Mouse (Mus musculus) testis, adult 2 months (tissue): ENCODE measurements around the gene Gucy1b1. TPM values are rescaled to one million over a fixed set of nuclear protein-coding genes. Genes with fewer than 3 reads are reported as not detected.

Experiments
- H3K27ac ChIP-seq: fragments of 200-500 bp; 2 replicates; pipeline ENCODE4 v1.5.1; 2012; ENCODE audit warnings: low read depth, low read length; ENCODE audit not compliant: control insufficient read depth, insufficient read depth
- H3K27me3 ChIP-seq: fragments of 200-500 bp; 2 replicates; pipeline ENCODE4 v1.6.1; 2012; ENCODE audit warnings: mild to moderate bottlenecking, low read length, moderate library complexity; ENCODE audit not compliant: control insufficient read depth, insufficient read depth
- H3K36me3 ChIP-seq: fragments of 200-500 bp; 2 replicates; pipeline ENCODE4 v1.6.1; 2012; ENCODE audit warnings: mild to moderate bottlenecking, low read length; ENCODE audit not compliant: control insufficient read depth, insufficient read depth
- H3K4me1 ChIP-seq: fragments of 200-500 bp; 2 replicates; pipeline ENCODE4 v1.6.1; 2012; ENCODE audit warnings: low read length; ENCODE audit not compliant: control insufficient read depth, insufficient read depth
- H3K4me3 ChIP-seq: fragments of 200-500 bp; 2 replicates; pipeline ENCODE4 v1.5.1; 2012; ENCODE audit warnings: low read depth, mild to moderate bottlenecking, low read length, moderate library complexity, mixed read lengths; ENCODE audit not compliant: control insufficient read depth
- CTCF ChIP-seq: fragments of 200-500 bp; IDR thresholded peaks from 2 replicates; pipeline ENCODE4 v1.5.1; 2012; ENCODE audit warnings: low read depth, mild to moderate bottlenecking, inconsistent platforms, low read length, moderate library complexity; ENCODE audit not compliant: control insufficient read depth, insufficient read depth, insufficient replicate concordance
- POLR2A ChIP-seq: fragments of 200-500 bp; IDR thresholded peaks from 2 replicates; pipeline ENCODE4 v1.6.1; 2012; ENCODE audit warnings: low read depth, mild to moderate bottlenecking, inconsistent platforms, low read length, moderate library complexity; ENCODE audit not compliant: control insufficient read depth
- polyA plus RNA-seq: library from polyadenylated mRNA; depleted of rRNA; stranded (reverse); fragments of >200 nt; gene quantifications from 2 replicates; pipeline ENCODE4 v1.2.3, GENCODE M21; 2012

Gene Gucy1b1
- polyA plus RNA-seq, 1 experiment = 0.61 TPM

GRCm38 (mm10) chr3:82007002-82007401 lies 67.5 kb downstream of the Gucy1b1 start:
- Histone ChIP-seq H3K36me3 (no peaks in the 10 kb centered on the region), H3K27ac (no peak overlapping the region), H3K4me3 (no peak overlapping the region), H3K4me1 (no peaks in the 10 kb centered on the region), H3K27me3 (no peaks in the 10 kb centered on the region)
- TF ChIP-seq POLR2A = no peak
- TF ChIP-seq CTCF = no peak

DNA sequence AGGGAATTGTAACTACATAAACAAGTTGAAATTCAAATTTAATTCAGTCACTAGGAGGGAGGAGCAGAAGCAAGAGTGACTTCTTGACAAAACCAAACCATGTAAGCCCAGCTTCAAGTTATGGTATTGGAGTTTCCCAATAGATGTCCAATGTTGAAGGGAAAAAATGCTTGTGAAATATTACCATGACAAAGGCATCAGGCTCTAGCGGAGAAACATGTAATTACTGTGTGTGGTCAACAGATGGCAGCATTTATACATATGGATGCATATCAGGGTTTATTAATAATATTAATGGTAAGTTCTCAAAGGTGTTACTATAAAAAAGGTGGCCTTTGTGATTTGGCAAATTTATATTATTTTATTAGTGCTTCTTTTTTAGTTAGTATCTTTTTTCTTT lies 78.5 kb downstream of the Gucy1b1 start:
- no peaks in the 10 kb centered on the region for H3K36me3 ChIP-seq
- no peaks in the 10 kb centered on the region for H3K27me3 ChIP-seq
- H3K4me3 ChIP-seq = no peak overlapping the region
- TF ChIP-seq POLR2A = no peak
- peak; percentile 29; the same call in 1 of the 2 replicates for TF ChIP-seq CTCF
- no peaks in the 10 kb centered on the region for H3K4me1 ChIP-seq
- H3K27ac ChIP-seq = no peak overlapping the region

GRCm38 (mm10) chr3:81995371-81995770 lies 79.1 kb downstream of the Gucy1b1 start:
- Histone ChIP-seq H3K27ac (no peak overlapping the region), H3K4me3 (no peak overlapping the region), H3K27me3 (no peaks in the 10 kb centered on the region), H3K36me3 (no peaks in the 10 kb centered on the region), H3K4me1 (no peaks in the 10 kb centered on the region)
- TF ChIP-seq CTCF (no peak), POLR2A (no peak)

DNA sequence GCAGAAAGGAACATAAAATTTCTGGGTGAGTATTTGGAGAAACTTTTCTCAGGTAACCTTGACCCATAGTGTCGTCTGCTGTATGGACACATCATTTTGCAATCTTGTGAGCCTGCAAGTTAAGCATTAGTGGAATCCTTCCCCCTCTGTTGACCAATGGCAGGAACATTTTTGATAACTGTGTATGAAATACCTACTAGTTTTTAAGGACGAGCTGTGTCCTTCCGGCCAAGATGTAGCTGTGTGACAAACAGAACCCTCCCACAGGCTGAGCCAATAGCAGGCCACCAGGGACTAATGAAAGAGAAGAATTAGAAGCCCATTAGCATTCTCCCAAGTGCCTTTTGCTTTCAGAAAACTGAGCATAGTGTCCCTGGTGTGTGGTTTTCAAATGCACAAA lies 84.0 kb downstream of the Gucy1b1 start:
- Histone ChIP-seq H3K27ac (no peak overlapping the region), H3K36me3 (no peaks in the 10 kb centered on the region), H3K4me1 (no peaks in the 10 kb centered on the region), H3K4me3 (no peak overlapping the region), H3K27me3 (no peaks in the 10 kb centered on the region)
- TF ChIP-seq POLR2A (no peak), CTCF (no peak)

DNA sequence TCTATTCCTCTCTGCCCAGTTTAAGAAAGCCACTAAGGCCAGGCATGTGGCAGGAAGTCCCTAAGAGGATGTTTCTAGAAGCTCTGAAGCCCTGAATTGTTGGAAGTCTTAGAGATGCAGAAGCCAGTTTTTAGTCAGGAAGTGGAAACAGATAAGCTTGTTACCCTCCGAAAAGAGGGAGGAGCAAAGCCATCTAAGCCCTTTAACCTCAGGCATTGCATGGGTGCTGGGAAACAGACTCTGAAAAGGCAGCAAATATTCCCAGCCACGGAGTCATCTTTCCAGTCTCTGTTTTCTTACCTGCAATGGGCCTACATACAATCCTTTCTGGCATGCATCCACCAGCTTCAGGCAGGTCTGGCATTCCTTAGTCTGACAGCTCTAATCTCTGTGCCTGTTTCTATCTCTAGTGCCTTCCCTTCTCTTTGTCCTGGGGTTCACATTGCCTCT lies 84.8 kb downstream of the Gucy1b1 start:
- Histone ChIP-seq H3K4me1 (no peaks in the 10 kb centered on the region), H3K27ac (no peak overlapping the region), H3K36me3 (no peaks in the 10 kb centered on the region), H3K27me3 (no peaks in the 10 kb centered on the region), H3K4me3 (no peak overlapping the region)
- no peak for TF ChIP-seq POLR2A
- no peak for TF ChIP-seq CTCF

DNA sequence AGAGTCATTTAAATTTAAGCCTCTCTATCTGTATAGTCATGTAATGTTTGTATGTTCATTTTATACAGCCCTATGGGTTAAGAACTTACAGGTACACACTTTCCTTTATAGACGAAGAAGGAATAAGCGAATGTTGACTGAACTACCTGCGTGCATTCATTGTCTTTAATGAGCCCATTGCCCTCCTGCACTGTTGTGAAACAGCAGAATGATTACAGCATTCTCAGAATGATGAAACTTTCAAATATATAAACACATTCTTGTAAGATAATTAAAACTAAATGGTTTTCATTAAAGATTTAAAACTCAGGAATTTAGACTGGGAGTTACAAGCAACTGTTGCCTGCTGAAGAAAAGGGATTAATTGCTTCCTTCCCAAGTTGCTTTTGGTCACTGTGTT lies 86.9 kb downstream of the Gucy1b1 start:
- Histone ChIP-seq H3K4me3 (no peak overlapping the region), H3K27me3 (no peaks in the 10 kb centered on the region), H3K27ac (no peak overlapping the region), H3K36me3 (no peaks in the 10 kb centered on the region), H3K4me1 (no peaks in the 10 kb centered on the region)
- TF ChIP-seq CTCF (no peak), POLR2A (no peak)

- no peaks in the 10 kb centered on the region for H3K36me3 ChIP-seq
- no peak overlapping the region for H3K4me3 ChIP-seq
- no peaks in the 10 kb centered on the region for H3K27me3 ChIP-seq
- TF ChIP-seq POLR2A (no peak), CTCF (no peak)
- no peak overlapping the region for H3K27ac ChIP-seq
- H3K4me1 ChIP-seq = no peaks in the 10 kb centered on the region
Observed at GRCm38 (mm10) chr3:81986103-81986502, 88.4 kb downstream of the Gucy1b1 start.

DNA sequence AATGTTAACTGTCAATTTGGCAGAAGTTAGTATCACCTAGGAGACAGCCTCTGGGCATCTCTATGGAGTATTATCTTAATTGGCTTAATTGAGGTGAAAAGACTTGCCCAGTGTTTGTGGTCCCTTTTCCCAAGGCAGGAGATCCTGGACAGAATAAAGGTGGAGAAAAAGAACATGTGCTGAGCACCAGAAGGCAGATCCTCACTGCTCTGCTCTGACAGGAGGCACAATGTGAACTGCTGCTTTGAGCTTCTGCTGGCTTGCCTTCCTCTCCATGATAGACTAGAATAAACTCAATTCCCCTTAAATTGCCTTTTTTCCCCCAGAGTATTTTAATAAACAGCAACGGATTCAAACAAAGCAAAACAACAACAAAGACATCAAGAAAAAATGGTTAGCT lies 89.4 kb downstream of the Gucy1b1 start:
- no peaks in the 10 kb centered on the region for H3K27me3 ChIP-seq

More for the DNA sequence above, 89.4 kb downstream of the Gucy1b1 start:
- Histone ChIP-seq H3K27ac (no peak overlapping the region), H3K36me3 (no peaks in the 10 kb centered on the region), H3K4me3 (no peak overlapping the region), H3K4me1 (no peaks in the 10 kb centered on the region)
- TF ChIP-seq CTCF (no peak), POLR2A (no peak)
